Mouse (Mus musculus) thymus, adult 2 months (tissue): ENCODE results near the gene Myh9. TPM values are rescaled to one million over a fixed set of nuclear protein-coding genes. Genes with fewer than 3 reads are reported as not detected.

ENCODE experiments used
- DNase-seq: peaks from one replicate; pipeline ENCODE4 v3.0.0; 2021
- H3K27ac ChIP-seq: fragments of 200-500 bp; 2 replicates; pipeline ENCODE4 v1.5.1; 2012; ENCODE audit warnings: low read length, control low read depth; ENCODE audit not compliant: control insufficient read depth, insufficient read depth
- H3K27me3 ChIP-seq: fragments of 200-500 bp; 2 replicates; pipeline ENCODE4 v1.6.1; 2012; ENCODE audit warnings: mild to moderate bottlenecking, low read length, moderate library complexity, mixed read lengths; ENCODE audit not compliant: control insufficient read depth, insufficient read depth
- H3K36me3 ChIP-seq: fragments of 200-500 bp; 2 replicates; pipeline ENCODE4 v1.6.1; 2012; ENCODE audit warnings: mild to moderate bottlenecking, low read length, moderate library complexity; ENCODE audit not compliant: control insufficient read depth, insufficient read depth
- H3K4me1 ChIP-seq: fragments of 200-500 bp; replicated peaks from 2 replicates; pipeline ENCODE4 v1.6.1; 2012; ENCODE audit warnings: low read length; ENCODE audit not compliant: control insufficient read depth, insufficient read depth
- H3K4me3 ChIP-seq: fragments of 200-500 bp; 2 replicates; pipeline ENCODE4 v1.5.1; 2012; ENCODE audit warnings: mild to moderate bottlenecking, low read length, control low read depth, moderate library complexity; ENCODE audit not compliant: control insufficient read depth, insufficient read depth
- CTCF ChIP-seq: fragments of 200-500 bp; IDR thresholded peaks from 2 replicates; pipeline ENCODE4 v1.5.1; 2012; ENCODE audit warnings: mild to moderate bottlenecking, control low read depth, low read length, moderate library complexity, borderline replicate concordance; ENCODE audit not compliant: control insufficient read depth, poor library complexity, insufficient read depth; ENCODE audit errors: extremely low read depth
- POLR2A ChIP-seq: fragments of 200-500 bp; IDR thresholded peaks from 2 replicates; pipeline ENCODE4 v1.6.1; 2012; ENCODE audit warnings: mild to moderate bottlenecking, low read length, control low read depth, moderate library complexity; ENCODE audit not compliant: control insufficient read depth, poor library complexity, insufficient read depth; ENCODE audit errors: extremely low read depth
- WGBS: fragments of 180-500 bp; shearing (Covaris S2); methylation state at CpG from one replicate; pipeline ENCODE4 v1.1.7; 2018; 5-methylcytosine and 5-hydroxymethylcytosine counted together
- polyA plus RNA-seq: library from polyadenylated mRNA; depleted of rRNA; stranded (reverse); fragments of >200 nt; gene quantifications from 2 replicates; pipeline ENCODE4 v1.2.3, GENCODE M21; 2012

Gene Myh9
- polyA plus RNA-seq, 1 experiment, result 167 TPM

GRCm38 (mm10) chr15:77797609-77798411 is 44.2 kb downstream of the Myh9 start:
- Histone ChIP-seq H3K36me3 (peaks cover 26% of the 10 kb centered on the region), H3K4me3 (no peak overlapping the region), H3K27me3 (no peaks in the 10 kb centered on the region), H3K4me1 (peaks cover 71% of the 10 kb centered on the region), H3K27ac (peak overlapping the region; percentile 97)
- no peak for DNase-seq
- WGBS, result 76% methylated on average over 14 of the region's 14 CpGs
- no peak for TF ChIP-seq CTCF
- TF ChIP-seq POLR2A, result no peak

GRCm38 (mm10) chr15:77796409-77797035 is 45.5 kb downstream of the Myh9 start:
- Histone ChIP-seq H3K36me3 (peaks cover 32% of the 10 kb centered on the region), H3K27ac (no peak overlapping the region), H3K4me3 (no peak overlapping the region)

GRCm38 (mm10) chr15:77794908-77795356 is 47.0 kb downstream of the Myh9 start:
- Histone ChIP-seq H3K4me3 (no peak overlapping the region), H3K36me3 (peaks cover 48% of the 10 kb centered on the region), H3K27ac (no peak overlapping the region)

More at GRCm38 (mm10) chr15:77796409-77797035, 45.5 kb downstream of the Myh9 start:
- no peak for DNase-seq
- TF ChIP-seq POLR2A (no peak), CTCF (no peak)
- 97% methylated on average over 26 of the region's 26 CpGs for WGBS
- Histone ChIP-seq H3K27me3 (no peaks in the 10 kb centered on the region), H3K4me1 (peaks cover 61% of the 10 kb centered on the region)

GRCm38 (mm10) chr15:77794138-77794907 is 47.7 kb downstream of the Myh9 start:
- no peak for DNase-seq
- 88% methylated on average over 13 of the region's 13 CpGs for WGBS
- TF ChIP-seq CTCF, result no peak
- TF ChIP-seq POLR2A, result no peak
- no peak overlapping the region for H3K4me3 ChIP-seq
- H3K4me1 ChIP-seq, result peaks cover 40% of the 10 kb centered on the region
- no peak overlapping the region for H3K27ac ChIP-seq
- H3K36me3 ChIP-seq, result peaks cover 54% of the 10 kb centered on the region
- H3K27me3 ChIP-seq, result no peaks in the 10 kb centered on the region

More at GRCm38 (mm10) chr15:77794908-77795356, 47.0 kb downstream of the Myh9 start:
- DNase-seq, result no peak
- no peak for TF ChIP-seq CTCF
- 91% methylated on average over 13 of the region's 13 CpGs for WGBS
- peaks cover 46% of the 10 kb centered on the region for H3K4me1 ChIP-seq
- H3K27me3 ChIP-seq, result no peaks in the 10 kb centered on the region

GRCm38 (mm10) chr15:77793554-77793953 is 48.4 kb downstream of the Myh9 start:
- TF ChIP-seq POLR2A (no peak), CTCF (no peak)
- Histone ChIP-seq H3K36me3 (peaks cover 62% of the 10 kb centered on the region), H3K4me3 (no peak overlapping the region), H3K27ac (no peak overlapping the region), H3K4me1 (peaks cover 32% of the 10 kb centered on the region), H3K27me3 (no peaks in the 10 kb centered on the region)
- no peak for DNase-seq
- 96% methylated on average over 7 of the region's 7 CpGs for WGBS

DNA sequence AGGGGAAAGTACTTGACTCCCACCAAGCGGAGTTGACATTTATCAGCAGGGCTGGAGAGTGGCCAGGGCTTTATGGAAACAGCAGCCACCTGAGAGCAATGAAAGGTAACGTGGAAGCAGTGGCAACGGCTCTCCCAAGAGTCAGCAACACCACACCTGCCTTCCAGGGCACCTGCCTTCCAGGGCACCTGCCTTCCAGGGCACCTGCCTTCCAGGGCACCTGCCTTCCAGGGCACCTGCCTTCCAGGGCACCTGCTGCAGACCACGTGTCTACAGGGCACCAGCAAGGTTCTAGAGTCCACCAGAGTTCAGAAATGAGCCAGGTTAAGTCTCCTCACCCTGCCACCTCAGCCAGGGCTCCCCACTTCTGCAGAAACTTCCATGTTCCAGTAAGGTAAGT is 48.9 kb downstream of the Myh9 start:
- no peak overlapping the region for H3K4me3 ChIP-seq
- no peaks in the 10 kb centered on the region for H3K27me3 ChIP-seq
- no peak for TF ChIP-seq POLR2A
- no peak for TF ChIP-seq CTCF
- H3K4me1 ChIP-seq, result peaks cover 28% of the 10 kb centered on the region
- no peak overlapping the region for H3K27ac ChIP-seq
- peaks cover 67% of the 10 kb centered on the region for H3K36me3 ChIP-seq
- DNase-seq, result no peak
- 90% methylated on average over 4 of the region's 4 CpGs for WGBS
